In genomic region chr15:99607388-99608113, GRCm38 (mm10) we compare ENCODE assay signal across 10 mouse cellular contexts. TPM values are rescaled to one million over a fixed set of nuclear protein-coding genes. Genes with fewer than 3 reads are reported as not detected.
DNase-seq lines count a peak whose midpoint lies in the region; ATAC-seq lines count a peak whose summit lies in the region.
"Had no signal": no experiment of that assay in that cellular context is flagged by ENCODE, and none has a peak within 500 bp of the region (broad histone marks: within the 10 kb centered on the region; RNA-seq: fewer than 3 reads in every experiment).

No protein-coding gene starts in this region.

- WGBS in forebrain, embryonic 14.5 days, result 11% methylated on average over 10 of the region's 10 CpGs
- WGBS in limb, embryonic 10.5 days, result 16% methylated on average over 10 of the region's 10 CpGs

- no peaks in the 10 kb centered on the region for H3K27me3 ChIP-seq in forebrain, embryonic 14.5 days (replicated peaks; ENCODE audit: control insufficient read depth, insufficient read depth, low read length)
- peaks cover 43% of the 10 kb centered on the region for H3K27me3 ChIP-seq in limb, embryonic 10.5 days (ENCODE audit: low read depth, poor library complexity, severe bottlenecking)

- no peaks in the 10 kb centered on the region for H3K36me3 ChIP-seq in forebrain, embryonic 14.5 days (ENCODE audit: control insufficient read depth, insufficient read depth, low read length)
- H3K36me3 ChIP-seq in limb, embryonic 10.5 days, result no peaks in the 10 kb centered on the region
- H3K36me3 ChIP-seq: liver, embryonic 13.5 days had no signal

- ATAC-seq in forebrain, embryonic 14.5 days, result peak; percentile 69
- no peak for ATAC-seq in erythroblast, adult 5-6 weeks (replicated peaks; ENCODE audit: low FRiP score, poor library complexity, severe bottlenecking)

- peak; percentile 27 for DNase-seq in adrenal gland, postnatal 14 days
- DNase-seq in adrenal gland, postnatal 4 days (ENCODE audit: low spot score in 2 of 2), result no peak
- DNase-seq in brain, embryonic 18.5 days (ENCODE audit: low read depth, low spot score), result peak; percentile 22
- DNase-seq in forebrain, embryonic 14.5 days (ENCODE audit: low spot score), result peak; percentile 74
- DNase-seq in limb, embryonic 10.5 days (ENCODE audit: low spot score), result no peak
- DNase-seq in ovary, adult 18-20 months (ENCODE audit: low spot score), result no peak
- no peak for DNase-seq in left cerebral cortex, adult 11 months (ENCODE audit: low spot score)
- DNase-seq: liver, embryonic 13.5 days had no signal

- no peak overlapping the region; the same call in 1 of the 2 replicates for H3K27ac ChIP-seq in forebrain, embryonic 14.5 days (ENCODE audit: low read depth, low read length)
- H3K27ac ChIP-seq in limb, embryonic 10.5 days, result peak overlapping the region; percentile 70
- H3K27ac ChIP-seq: liver, embryonic 13.5 days had no signal

- H3K9ac ChIP-seq in forebrain, embryonic 14.5 days (ENCODE audit: low read length), result no peak overlapping the region
- H3K9ac ChIP-seq: liver, embryonic 13.5 days had no signal

- H3K4me3 ChIP-seq in forebrain, embryonic 14.5 days (ENCODE audit: low read depth, low read length), result no peak overlapping the region
- no peak overlapping the region for H3K4me3 ChIP-seq in limb, embryonic 10.5 days
- H3K4me3 ChIP-seq: liver, embryonic 13.5 days had no signal

- peaks cover 19% of the 10 kb centered on the region for H3K4me1 ChIP-seq in forebrain, embryonic 14.5 days (ENCODE audit: control insufficient read depth, insufficient read depth, low read length)
- peaks cover 64% of the 10 kb centered on the region for H3K4me1 ChIP-seq in limb, embryonic 10.5 days

- H3K4me2 ChIP-seq in forebrain, embryonic 14.5 days (ENCODE audit: low read length), result no peak overlapping the region
- H3K4me2 ChIP-seq: liver, embryonic 13.5 days had no signal

- H3K9me3 ChIP-seq in forebrain, embryonic 14.5 days (replicated peaks; ENCODE audit: control insufficient read depth, low read length), result no peaks in the 10 kb centered on the region; the same call in 1 of the 2 replicates
- no peaks in the 10 kb centered on the region for H3K9me3 ChIP-seq in limb, embryonic 10.5 days (replicated peaks)

RNA-seq across cellular contexts. Expression of gene Aqp6, which starts 6.4 kb away (rescaled TPM):
- not detected in 2 replicates for total RNA-seq in adrenal gland, postnatal 14 days (2021)
- under 1 TPM in 1 of 2 experiments, not detected in 1; 0.81 TPM for total RNA-seq in adrenal gland, postnatal 4 days (2021)
- 0.10 TPM in 1 of 2 replicates, not detected in the other for polyA plus RNA-seq in forebrain, embryonic 14.5 days (2014; fragmentation: Nextera tagmentation; extraction: Ambion mirVana)
- not detected in 2 replicates for polyA plus RNA-seq in limb, embryonic 10.5 days (2016; fragmentation: Nextera tagmentation; extraction: Ambion mirVana)
- not detected in 2 replicates for total RNA-seq in erythroblast, adult 5-6 weeks (2015; ENCODE audit: low replicate concordance)
- not detected in 2 replicates for total RNA-seq in erythroblast, adult 5-6 weeks (2017; ENCODE audit: low replicate concordance)
- total RNA-seq: neutrophil, adult 5-6 weeks had no signal
- polyA plus RNA-seq: liver, embryonic 13.5 days had no signal

RNA-seq across cellular contexts. Expression of gene Aqp5, which starts 17.0 kb away (rescaled TPM):
- 2.1 and 2.3 TPM in 2 replicates for total RNA-seq in adrenal gland, postnatal 14 days (2021)
- 1 to 10 TPM; 2.5 to 3.4 TPM for total RNA-seq in adrenal gland, postnatal 4 days (2021)
- polyA plus RNA-seq in forebrain, embryonic 14.5 days (2014; fragmentation: Nextera tagmentation; extraction: Ambion mirVana), result 0.15 TPM in 1 of 2 replicates, not detected in the other
- polyA plus RNA-seq in limb, embryonic 10.5 days (2016; fragmentation: Nextera tagmentation; extraction: Ambion mirVana), result not detected in 2 replicates
- not detected in 2 replicates for total RNA-seq in erythroblast, adult 5-6 weeks (2015; ENCODE audit: low replicate concordance)
- total RNA-seq in erythroblast, adult 5-6 weeks (2017; ENCODE audit: low replicate concordance), result not detected in 2 replicates
- total RNA-seq: neutrophil, adult 5-6 weeks had no signal

RNA-seq across cellular contexts. Expression of gene Aqp2, which starts 28.7 kb away (rescaled TPM):
- 1.4 and 1.7 TPM in 2 replicates for total RNA-seq in adrenal gland, postnatal 14 days (2021)
- total RNA-seq in adrenal gland, postnatal 4 days (2021), result 10 to 100 TPM in 1 of 2 experiments, 1 to 10 TPM in 1; 1.2 to 11.4 TPM
- not detected in 2 replicates for polyA plus RNA-seq in forebrain, embryonic 14.5 days (2014; fragmentation: Nextera tagmentation; extraction: Ambion mirVana)
- polyA plus RNA-seq in limb, embryonic 10.5 days (2016; fragmentation: Nextera tagmentation; extraction: Ambion mirVana), result not detected in 2 replicates
- total RNA-seq in erythroblast, adult 5-6 weeks (2015; ENCODE audit: low replicate concordance), result not detected in 2 replicates
- not detected in 2 replicates for total RNA-seq in erythroblast, adult 5-6 weeks (2017; ENCODE audit: low replicate concordance)
- total RNA-seq: neutrophil, adult 5-6 weeks had no signal
- polyA plus RNA-seq: liver, embryonic 13.5 days had no signal

RNA-seq across cellular contexts. Expression of gene Racgap1, which starts 43.9 kb away (rescaled TPM):
- total RNA-seq in adrenal gland, postnatal 14 days (2021), result 25.3 and 28.5 TPM in 2 replicates
- 10 to 100 TPM; 49.9 to 55.4 TPM for total RNA-seq in adrenal gland, postnatal 4 days (2021)
- polyA plus RNA-seq in forebrain, embryonic 14.5 days (2014; fragmentation: Nextera tagmentation; extraction: Ambion mirVana), result 74.2 and 78.9 TPM in 2 replicates
- polyA plus RNA-seq in limb, embryonic 10.5 days (2016; fragmentation: Nextera tagmentation; extraction: Ambion mirVana), result 128 and 138 TPM in 2 replicates
- 34.9 and 47.3 TPM in 2 replicates for total RNA-seq in erythroblast, adult 5-6 weeks (2015; ENCODE audit: low replicate concordance)
- 39.6 and 46.4 TPM in 2 replicates for total RNA-seq in erythroblast, adult 5-6 weeks (2017; ENCODE audit: low replicate concordance)

Comparison
In these comparisons a context has a peak if more than half of its experiments do, and no peak if none do; other contexts are left out.
1. DNase-seq: peak in adrenal gland, postnatal 14 days (single experiment), brain, embryonic 18.5 days (single experiment) and forebrain, embryonic 14.5 days (single experiment); none in adrenal gland, postnatal 4 days (0 of 2), limb, embryonic 10.5 days (single experiment), ovary, adult 18-20 months (single experiment) and left cerebral cortex, adult 11 months (single experiment).